Mouse (Mus musculus) embryonic fibroblast, embryonic 13.5 days (primary cell): ENCODE data around the gene Srp72.

ENCODE experiments used
- CTCF ChIP-seq: IDR thresholded peaks from 2 replicates; pipeline ENCODE4 v1.5.1; 2011; ENCODE audit warnings: mild to moderate bottlenecking, control low read depth, low read length, moderate library complexity, borderline replicate concordance; ENCODE audit not compliant: insufficient read depth
- POLR2A ChIP-seq: IDR thresholded peaks from 2 replicates; pipeline ENCODE4 v1.6.1; 2011; ENCODE audit warnings: low read depth, mild to moderate bottlenecking, control low read depth, low read length, moderate library complexity

- TF ChIP-seq POLR2A (no peak), CTCF (no peak)
Measured at GRCm38 (mm10) chr5:76947758-76948157, 26.7 kb upstream of the Srp72 start.
